Mouse (Mus musculus): ENCODE measurements at regions not wholly inside any gene's neighbourhood (a gene's known extent, or its start where the extent isn't known, plus 50 kb on each side); places are given as distances from the start of the nearest gene placed in this dataset.
A peak's percentile ranks its signal among the peaks of the same experiment; 100 is the strongest.

DNA sequence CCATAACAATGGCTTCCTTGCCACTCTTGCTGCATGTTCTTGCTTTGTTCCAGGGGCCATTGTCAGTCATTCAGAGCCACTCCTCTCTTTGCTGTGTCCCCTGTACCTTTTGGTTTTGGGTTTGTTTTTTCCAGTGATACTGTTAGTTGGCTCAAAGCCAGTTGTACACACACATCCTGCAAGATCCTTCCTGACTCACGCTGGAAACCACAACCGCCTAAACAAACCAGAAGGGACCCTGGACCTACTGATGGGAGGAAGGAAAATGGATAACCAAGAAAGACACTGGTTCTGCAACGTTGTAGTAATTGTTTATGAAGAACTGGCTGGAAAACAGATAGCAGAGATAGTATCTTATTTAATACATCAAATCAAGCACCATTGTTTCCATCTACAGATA lies 142.2 kb downstream of the Zfp706 start:
- no peak for ATAC-seq (ENCODE audit: low read depth)
- Histone ChIP-seq H3K27me3 (ENCODE audit: control insufficient read depth, insufficient read depth, low read depth, low read length) (no peaks in the 10 kb centered on the region), H3K9ac (ENCODE audit: low read length) (no peak overlapping the region), H3K9me3 (ENCODE audit: control insufficient read depth, low read length) (no peaks in the 10 kb centered on the region), H3K4me3 (ENCODE audit: low read length) (no peak overlapping the region), H3K4me1 (replicated peaks; ENCODE audit: control insufficient read depth, insufficient read depth, low read length) (no peaks in the 10 kb centered on the region), H3K4me2 (ENCODE audit: low read depth, low read length) (no peak overlapping the region), H3K36me3 (ENCODE audit: control insufficient read depth, insufficient read depth, low read length) (no peaks in the 10 kb centered on the region), H3K27ac (ENCODE audit: low read length) (peak overlapping the region; percentile 8; the same call in 1 of the 2 replicates)
- 38% methylated on average over 3 of the region's 3 CpGs for WGBS

DNA sequence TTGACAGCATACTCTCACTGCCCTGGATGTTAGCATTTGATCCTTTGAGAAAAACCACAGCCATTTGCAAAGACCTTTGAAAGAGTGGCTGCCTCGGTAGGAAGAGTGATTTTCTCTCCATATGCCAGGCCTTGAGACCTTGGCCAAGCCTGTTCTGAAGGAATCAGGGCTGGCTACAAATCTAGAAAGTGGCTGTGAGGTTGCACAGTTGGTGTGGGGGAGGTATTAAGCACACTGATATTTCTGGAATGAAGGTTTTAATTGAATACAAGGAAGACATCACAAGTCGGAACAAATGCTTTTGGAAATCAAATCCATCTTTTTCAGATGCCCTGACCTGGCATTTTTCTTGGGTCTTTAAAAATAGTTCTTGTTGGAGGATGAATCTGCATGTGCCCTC lies 143.5 kb downstream of the Zfp706 start:
- Histone ChIP-seq H3K4me3 (ENCODE audit: low read length) (no peak overlapping the region), H3K9ac (ENCODE audit: low read length) (no peak overlapping the region), H3K4me1 (replicated peaks; ENCODE audit: control insufficient read depth, insufficient read depth, low read length) (no peaks in the 10 kb centered on the region), H3K4me2 (ENCODE audit: low read depth, low read length) (no peak overlapping the region), H3K36me3 (ENCODE audit: control insufficient read depth, insufficient read depth, low read length) (no peaks in the 10 kb centered on the region), H3K27me3 (ENCODE audit: control insufficient read depth, insufficient read depth, low read depth, low read length) (no peaks in the 10 kb centered on the region), H3K27ac (ENCODE audit: low read length) (no peak overlapping the region), H3K9me3 (ENCODE audit: control insufficient read depth, low read length) (no peaks in the 10 kb centered on the region)
- WGBS, result 52% methylated on average over 2 of the region's 2 CpGs
- ATAC-seq (ENCODE audit: low read depth), result no peak

DNA sequence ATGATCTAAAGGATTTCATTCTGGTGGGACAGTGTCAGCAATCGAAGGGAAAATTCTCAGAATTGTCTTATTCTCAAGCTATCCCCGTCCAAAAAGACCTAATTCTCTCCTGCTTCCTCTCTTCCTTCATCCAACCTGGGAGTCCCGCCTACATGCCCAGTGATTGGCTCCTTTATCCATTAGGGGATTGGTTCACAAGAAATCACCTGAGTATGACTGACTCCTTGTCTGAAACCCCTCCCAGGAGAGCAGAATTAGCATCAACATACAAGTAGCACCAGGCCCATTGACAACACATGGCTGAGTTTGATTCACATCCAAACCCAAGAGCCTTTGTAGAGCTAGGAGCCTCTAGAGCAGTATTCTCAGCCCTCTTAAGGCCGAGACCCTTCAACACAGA lies 148.9 kb downstream of the Zfp706 start:
- Histone ChIP-seq H3K27me3 (ENCODE audit: control insufficient read depth, insufficient read depth, low read depth, low read length) (no peaks in the 10 kb centered on the region), H3K4me2 (ENCODE audit: low read depth, low read length) (no peak overlapping the region), H3K9me3 (ENCODE audit: control insufficient read depth, low read length) (no peaks in the 10 kb centered on the region), H3K4me1 (replicated peaks; ENCODE audit: control insufficient read depth, insufficient read depth, low read length) (peaks cover 13% of the 10 kb centered on the region), H3K27ac (ENCODE audit: low read length) (no peak overlapping the region), H3K9ac (ENCODE audit: low read length) (no peak overlapping the region), H3K36me3 (ENCODE audit: control insufficient read depth, insufficient read depth, low read length) (no peaks in the 10 kb centered on the region), H3K4me3 (ENCODE audit: low read length) (no peak overlapping the region)
- no peak for ATAC-seq (ENCODE audit: low read depth)
- WGBS, result 86% methylated on average over 4 of the region's 4 CpGs

DNA sequence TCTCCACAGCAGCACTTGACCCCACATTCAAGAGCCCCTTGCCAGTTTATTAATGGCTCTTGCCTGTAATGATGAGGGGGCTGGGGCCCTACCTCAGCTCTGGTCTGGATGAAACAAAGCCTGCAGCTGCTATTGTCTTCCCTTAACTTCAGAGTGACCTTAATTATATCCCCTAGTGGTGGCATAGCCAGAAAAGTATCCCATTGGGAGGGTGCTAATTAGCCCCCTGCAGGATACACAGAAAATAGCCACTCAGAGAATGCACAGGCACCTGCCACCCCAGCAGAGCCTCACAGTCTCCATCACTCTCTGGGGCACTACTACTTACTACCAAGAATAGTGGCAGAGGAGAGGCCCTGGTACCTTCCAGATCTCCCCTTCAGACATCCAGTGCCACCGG lies 150.0 kb downstream of the Zfp706 start:
- 65% methylated on average over 1 of the region's 1 CpGs for WGBS
- Histone ChIP-seq H3K9ac (ENCODE audit: low read length) (no peak overlapping the region), H3K27ac (ENCODE audit: low read length) (no peak overlapping the region), H3K4me2 (ENCODE audit: low read depth, low read length) (no peak overlapping the region), H3K27me3 (ENCODE audit: control insufficient read depth, insufficient read depth, low read depth, low read length) (no peaks in the 10 kb centered on the region), H3K36me3 (ENCODE audit: control insufficient read depth, insufficient read depth, low read length) (no peaks in the 10 kb centered on the region), H3K4me3 (ENCODE audit: low read length) (no peak overlapping the region), H3K4me1 (replicated peaks; ENCODE audit: control insufficient read depth, insufficient read depth, low read length) (peaks cover 13% of the 10 kb centered on the region), H3K9me3 (ENCODE audit: control insufficient read depth, low read length) (no peaks in the 10 kb centered on the region)
- ATAC-seq (ENCODE audit: low read depth), result no peak

DNA sequence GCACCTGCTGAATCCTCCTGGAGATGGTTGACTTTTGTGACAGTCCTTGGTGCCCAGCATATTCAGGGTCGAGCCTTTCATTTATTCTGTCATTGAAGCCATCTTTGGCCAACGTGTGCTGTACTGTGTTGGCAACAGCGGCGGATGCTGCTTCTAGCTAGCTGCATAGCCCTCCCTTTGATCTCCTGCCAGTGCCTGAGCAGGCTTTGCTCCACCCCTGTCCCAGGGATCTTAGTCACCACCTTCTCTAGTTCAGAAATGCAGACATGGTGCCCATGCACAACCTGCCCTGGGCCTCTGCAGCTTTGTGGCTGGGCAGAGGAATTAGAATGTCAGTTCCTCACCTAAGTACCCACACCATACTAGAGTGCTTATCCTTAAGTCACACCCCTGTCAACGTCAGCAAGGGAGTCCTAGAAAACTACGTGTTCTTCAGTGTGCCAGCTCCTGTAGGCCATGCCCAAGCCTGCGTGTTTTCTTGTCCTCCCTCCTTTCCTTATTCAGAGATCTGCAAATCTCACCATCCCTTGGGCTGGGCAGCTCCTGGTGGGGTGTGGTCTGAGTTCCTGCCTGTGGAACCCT lies 151.9 kb downstream of the Zfp706 start:
- Histone ChIP-seq H3K9ac (ENCODE audit: low read length) (no peak overlapping the region), H3K4me1 (replicated peaks; ENCODE audit: control insufficient read depth, insufficient read depth, low read length) (peaks cover 13% of the 10 kb centered on the region), H3K36me3 (ENCODE audit: control insufficient read depth, insufficient read depth, low read length) (no peaks in the 10 kb centered on the region), H3K4me3 (ENCODE audit: low read length) (no peak overlapping the region), H3K9me3 (ENCODE audit: control insufficient read depth, low read length) (no peaks in the 10 kb centered on the region), H3K27me3 (ENCODE audit: control insufficient read depth, insufficient read depth, low read depth, low read length) (no peaks in the 10 kb centered on the region), H3K27ac (ENCODE audit: low read length) (peak overlapping the region; percentile 70), H3K4me2 (ENCODE audit: low read depth, low read length) (no peak overlapping the region)
- WGBS, result 34% methylated on average over 7 of the region's 7 CpGs
- peak; percentile 82 for ATAC-seq (ENCODE audit: low read depth)

DNA sequence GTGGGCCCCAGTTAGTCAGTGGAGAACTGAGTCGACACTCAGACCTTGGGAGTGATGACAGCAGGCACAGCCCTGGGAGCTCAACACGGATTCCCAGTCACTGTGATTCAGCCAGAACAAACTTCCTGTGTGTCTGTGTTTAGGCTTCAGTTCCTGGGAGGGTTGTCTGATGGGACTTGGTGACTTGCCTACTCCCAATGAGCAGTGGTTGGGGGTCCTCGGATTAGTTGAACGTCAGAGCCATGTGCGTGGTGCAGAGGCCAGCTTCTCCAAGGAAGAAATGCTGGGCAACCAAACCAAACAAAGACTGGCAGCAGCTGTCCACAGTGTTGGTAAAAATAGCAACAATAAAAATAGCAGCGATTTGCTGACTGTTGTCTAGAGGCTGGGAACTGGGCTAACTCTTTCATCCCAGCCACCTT lies 152.7 kb downstream of the Zfp706 start:
- 37% methylated on average over 6 of the region's 6 CpGs for WGBS
- Histone ChIP-seq H3K4me3 (ENCODE audit: low read length) (no peak overlapping the region), H3K9ac (ENCODE audit: low read length) (no peak overlapping the region), H3K27me3 (ENCODE audit: control insufficient read depth, insufficient read depth, low read depth, low read length) (no peaks in the 10 kb centered on the region), H3K36me3 (ENCODE audit: control insufficient read depth, insufficient read depth, low read length) (no peaks in the 10 kb centered on the region), H3K9me3 (ENCODE audit: control insufficient read depth, low read length) (no peaks in the 10 kb centered on the region), H3K4me2 (ENCODE audit: low read depth, low read length) (no peak overlapping the region), H3K27ac (ENCODE audit: low read length) (peak overlapping the region; percentile 70), H3K4me1 (replicated peaks; ENCODE audit: control insufficient read depth, insufficient read depth, low read length) (peaks cover 13% of the 10 kb centered on the region)
- peak; percentile 45 for ATAC-seq (ENCODE audit: low read depth)

DNA sequence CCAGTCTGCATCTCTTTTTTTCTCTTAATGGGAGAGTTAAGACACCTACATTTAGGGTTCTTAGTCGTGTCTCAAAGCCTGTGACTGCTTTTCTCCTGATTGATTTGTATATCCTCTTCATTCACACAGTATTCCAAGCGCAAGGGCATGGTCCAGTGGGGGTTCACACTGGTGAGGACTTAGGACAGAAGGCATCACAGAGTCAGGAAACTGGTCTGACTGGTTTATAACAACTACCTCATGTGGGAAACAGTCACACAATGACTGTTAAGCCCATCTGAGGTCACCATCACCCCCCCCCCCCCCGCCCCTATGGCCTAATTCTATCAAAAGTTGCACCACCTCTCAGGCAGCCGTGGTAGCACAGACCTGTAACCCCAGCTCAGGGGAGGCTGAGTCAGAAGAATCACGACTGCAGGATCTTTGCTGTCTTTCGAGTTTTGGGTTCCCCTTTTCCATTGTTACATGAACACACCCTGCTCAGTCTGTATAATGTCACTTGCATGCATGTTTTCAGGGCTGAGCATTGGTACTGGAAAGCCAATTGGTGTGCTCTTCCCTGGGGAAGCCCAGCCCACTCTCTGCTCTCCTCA lies 155.2 kb downstream of the Zfp706 start:
- WGBS, result 50% methylated on average over 6 of the region's 6 CpGs
- Histone ChIP-seq H3K9me3 (ENCODE audit: control insufficient read depth, low read length) (no peaks in the 10 kb centered on the region), H3K27me3 (ENCODE audit: control insufficient read depth, insufficient read depth, low read depth, low read length) (no peaks in the 10 kb centered on the region), H3K27ac (ENCODE audit: low read length) (no peak overlapping the region), H3K9ac (ENCODE audit: low read length) (no peak overlapping the region), H3K36me3 (ENCODE audit: control insufficient read depth, insufficient read depth, low read length) (no peaks in the 10 kb centered on the region), H3K4me2 (ENCODE audit: low read depth, low read length) (no peak overlapping the region), H3K4me3 (ENCODE audit: low read length) (no peak overlapping the region), H3K4me1 (replicated peaks; ENCODE audit: control insufficient read depth, insufficient read depth, low read length) (peaks cover 13% of the 10 kb centered on the region)
- no peak for ATAC-seq (ENCODE audit: low read depth)

DNA sequence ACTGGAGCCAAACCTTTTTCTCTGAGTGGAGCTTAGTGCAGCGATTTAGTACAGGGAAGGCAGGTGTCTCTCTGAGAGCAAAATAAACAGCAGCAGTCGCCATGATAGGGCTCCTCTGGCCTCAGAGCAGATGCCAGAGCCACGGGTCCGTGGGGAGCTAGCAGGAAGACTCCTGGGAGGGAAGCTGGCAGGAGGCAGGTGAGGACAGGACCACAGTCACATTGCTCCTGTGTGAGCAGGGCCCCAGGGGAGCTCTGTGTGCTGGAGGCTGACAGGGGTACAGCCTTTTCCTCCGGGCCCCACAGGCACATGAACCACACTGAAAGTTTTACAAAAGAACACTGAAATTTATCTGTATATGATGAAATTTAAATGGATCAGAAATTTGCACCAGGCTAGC lies 159.3 kb downstream of the Zfp706 start:
- Histone ChIP-seq H3K27me3 (ENCODE audit: control insufficient read depth, insufficient read depth, low read depth, low read length) (no peaks in the 10 kb centered on the region), H3K4me2 (ENCODE audit: low read depth, low read length) (no peak overlapping the region), H3K4me3 (ENCODE audit: low read length) (no peak overlapping the region), H3K36me3 (ENCODE audit: control insufficient read depth, insufficient read depth, low read length) (no peaks in the 10 kb centered on the region), H3K9ac (ENCODE audit: low read length) (no peak overlapping the region), H3K4me1 (replicated peaks; ENCODE audit: control insufficient read depth, insufficient read depth, low read length) (peaks cover 7% of the 10 kb centered on the region), H3K9me3 (ENCODE audit: control insufficient read depth, low read length) (no peaks in the 10 kb centered on the region), H3K27ac (ENCODE audit: low read length) (no peak overlapping the region)
- ATAC-seq (ENCODE audit: low read depth), result no peak
- WGBS, result 40% methylated on average over 5 of the region's 5 CpGs

DNA sequence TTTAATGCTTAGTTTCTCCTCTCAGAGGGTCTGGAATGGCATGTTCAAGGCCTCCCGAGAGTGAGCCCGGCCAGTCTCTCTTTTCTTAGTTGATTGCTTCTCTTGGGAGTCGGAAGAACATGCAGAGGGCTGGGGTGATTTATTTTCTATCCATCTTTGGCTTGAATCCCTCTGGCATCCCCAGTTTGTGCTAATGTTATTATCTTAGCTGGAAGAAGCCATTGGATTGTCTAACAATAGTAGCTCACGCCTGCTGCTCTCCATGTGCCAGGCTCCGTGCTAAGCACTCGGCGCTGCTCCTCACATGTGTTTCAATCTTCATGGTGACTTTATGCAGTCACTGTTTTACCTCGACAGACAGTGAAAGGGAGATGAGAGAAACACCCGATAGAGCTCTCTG lies 160.8 kb downstream of the Zfp706 start:
- H3K9ac ChIP-seq (ENCODE audit: low read length), result no peak overlapping the region
- H3K4me3 ChIP-seq (ENCODE audit: low read length), result no peak overlapping the region
- WGBS, result 68% methylated on average over 9 of the region's 9 CpGs
- no peak overlapping the region for H3K4me2 ChIP-seq (ENCODE audit: low read depth, low read length)
- H3K4me1 ChIP-seq (replicated peaks; ENCODE audit: control insufficient read depth, insufficient read depth, low read length), result peaks cover 17% of the 10 kb centered on the region
- no peaks in the 10 kb centered on the region for H3K27me3 ChIP-seq (ENCODE audit: control insufficient read depth, insufficient read depth, low read depth, low read length)
- H3K9me3 ChIP-seq (ENCODE audit: control insufficient read depth, low read length), result no peaks in the 10 kb centered on the region
- H3K27ac ChIP-seq (ENCODE audit: low read length), result no peak overlapping the region
- no peak for ATAC-seq (ENCODE audit: low read depth)
- H3K36me3 ChIP-seq (ENCODE audit: control insufficient read depth, insufficient read depth, low read length), result no peaks in the 10 kb centered on the region
